Mouse (Mus musculus) lung, adult 2 months (tissue): ENCODE measurements around the gene Fam219a.

Experiments
- CTCF ChIP-seq: fragments of 200-500 bp; IDR thresholded peaks from 2 replicates; pipeline ENCODE4 v1.5.1; 2011; ENCODE audit warnings: mild to moderate bottlenecking, low read length, control low read depth; ENCODE audit not compliant: insufficient read depth
- POLR2A ChIP-seq: fragments of 200-500 bp; IDR thresholded peaks from 2 replicates; pipeline ENCODE4 v1.6.1; 2011; ENCODE audit warnings: low read depth, mild to moderate bottlenecking, control low read depth, low read length, borderline replicate concordance; ENCODE audit errors: extremely low read depth

DNA sequence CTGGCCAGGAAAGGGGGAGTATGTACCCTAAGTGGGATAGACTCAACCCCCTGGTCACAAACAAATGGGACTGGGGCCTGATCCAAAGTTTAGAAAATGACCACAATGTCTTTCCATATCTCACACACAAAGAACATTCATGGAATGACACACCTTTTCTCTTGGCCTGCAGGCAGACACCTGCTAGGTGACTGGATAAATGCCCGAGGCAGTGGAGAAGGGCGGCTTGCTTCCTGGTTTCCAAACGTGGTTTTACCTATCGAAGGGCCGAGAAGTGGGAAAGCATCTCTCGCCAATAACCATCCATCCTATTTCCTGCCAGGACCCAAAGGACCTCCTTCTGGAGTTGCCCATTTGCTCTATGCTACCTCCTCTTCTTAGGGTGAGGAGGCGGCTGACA lies 76.4 kb downstream of the Fam219a start:
- no peak for TF ChIP-seq POLR2A
- TF ChIP-seq CTCF: no peak
